Mouse (Mus musculus): ENCODE measurements around the gene Dnah6.

GRCm38 (mm10) chr6:73269374-73269773, 47.9 kb upstream of the Dnah6 start:
- TF ChIP-seq CTCF (IDR thresholded peaks at IDR 0.05; ENCODE audit: insufficient read depth, low read depth, low read length), result no peak
- TF ChIP-seq POLR2A (IDR thresholded peaks at IDR 0.05; ENCODE audit: insufficient read depth, low read depth, low read length), result no peak

Measured in olfactory bulb, adult 2 months (tissue).